Mouse (Mus musculus) heart, adult 18-20 months (tissue): Measurements from ENCODE around the gene Abhd12b. TPM values are rescaled to one million over a fixed set of nuclear protein-coding genes. Genes with fewer than 3 reads are reported as not detected.

Experiments
- DNase-seq, 2 experiments: peaks; one replicate each; pipeline ENCODE4 v3.0.0; 2021 to 2022; ENCODE audit warnings: mixed read lengths in 1 of 2
- total RNA-seq, 2 experiments: library from RNA; stranded (reverse); gene quantifications; 2 replicates each; pipeline ENCODE4 v1.2.3; 2021

Abhd12b gene
- total RNA-seq, 2 experiments from 2014 or later = not detected

GRCm38 (mm10) chr12:70208214-70208613, 54.3 kb downstream of the Abhd12b start:
- no peak for DNase-seq

GRCm38 (mm10) chr12:70212501-70212900, 58.6 kb downstream of the Abhd12b start:
- no peak for DNase-seq

- DNase-seq = no peak
These were observed 59.7 kb downstream of the Abhd12b start for GRCm38 (mm10) chr12:70213601-70214000.

GRCm38 (mm10) chr12:70214281-70214680, 60.3 kb downstream of the Abhd12b start:
- peak; percentile 22 to 28 for DNase-seq

- DNase-seq = no peak
These were observed 62.4 kb downstream of the Abhd12b start for GRCm38 (mm10) chr12:70216229-70216800.

GRCm38 (mm10) chr12:70218795-70219540, 65.0 kb downstream of the Abhd12b start:
- DNase-seq = no peak

- no peak for DNase-seq
These were observed 67.5 kb downstream of the Abhd12b start for GRCm38 (mm10) chr12:70221425-70221824.

- no peak for DNase-seq
These were observed 69.4 kb downstream of the Abhd12b start for GRCm38 (mm10) chr12:70223331-70223730.

- DNase-seq = no peak
These were observed 72.7 kb downstream of the Abhd12b start for GRCm38 (mm10) chr12:70226655-70227054.

- DNase-seq = peak; percentile 83 to 91
These were observed 73.4 kb downstream of the Abhd12b start for GRCm38 (mm10) chr12:70227121-70227932.

GRCm38 (mm10) chr12:70228155-70228554, 74.2 kb downstream of the Abhd12b start:
- DNase-seq = no peak

- no peak for DNase-seq
These were observed 77.4 kb downstream of the Abhd12b start, which contains the start of gene Pygl for GRCm38 (mm10) chr12:70231294-70231693. Pygl (minus strand) TSS chr12:70231488.

GRCm38 (mm10) chr12:70232020-70232544, 78.1 kb downstream of the Abhd12b start:
- no peak for DNase-seq

Other genes starting within 250 kb of the Abhd12b start
- gene Sav1, start 167.1 kb upstream of the Abhd12b start, total RNA-seq = 10 to 100 TPM; 22.3 to 23.2 TPM
- 10 to 100 TPM; 14.2 to 18.8 TPM for gene Nin, start 40.4 kb upstream of the Abhd12b start, total RNA-seq
- gene Pygl, start 77.3 kb downstream of the Abhd12b start, total RNA-seq = 10 to 100 TPM in 1 of 2 experiments, 1 to 10 TPM in 1; 3.6 to 22.4 TPM
- gene Trim9, start 193.5 kb downstream of the Abhd12b start, total RNA-seq = not detected